Mouse (Mus musculus): Measurements from ENCODE around the gene Pcbp2.

Gene Pcbp2

DNA sequence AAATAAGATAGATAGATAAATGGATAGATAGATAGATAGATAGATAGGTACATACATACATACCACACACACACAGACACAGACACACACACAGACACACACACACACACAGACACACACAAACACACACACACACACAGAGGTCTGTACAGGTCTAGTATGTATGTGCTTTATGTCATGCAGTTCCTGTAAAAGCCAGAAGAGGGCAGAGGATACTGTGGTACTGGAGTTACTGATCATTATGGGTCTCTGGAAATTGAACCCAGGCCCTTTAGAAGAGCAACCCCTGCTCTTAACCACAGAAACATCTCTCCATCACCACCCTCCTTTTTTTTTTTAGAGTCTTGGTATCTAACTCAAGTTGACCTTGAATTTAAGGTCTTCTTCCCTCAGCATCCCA, 6.7 kb upstream of the Pcbp2 start:
- ATAC-seq (ENCODE audit: low TSS enrichment): no peak

DNA sequence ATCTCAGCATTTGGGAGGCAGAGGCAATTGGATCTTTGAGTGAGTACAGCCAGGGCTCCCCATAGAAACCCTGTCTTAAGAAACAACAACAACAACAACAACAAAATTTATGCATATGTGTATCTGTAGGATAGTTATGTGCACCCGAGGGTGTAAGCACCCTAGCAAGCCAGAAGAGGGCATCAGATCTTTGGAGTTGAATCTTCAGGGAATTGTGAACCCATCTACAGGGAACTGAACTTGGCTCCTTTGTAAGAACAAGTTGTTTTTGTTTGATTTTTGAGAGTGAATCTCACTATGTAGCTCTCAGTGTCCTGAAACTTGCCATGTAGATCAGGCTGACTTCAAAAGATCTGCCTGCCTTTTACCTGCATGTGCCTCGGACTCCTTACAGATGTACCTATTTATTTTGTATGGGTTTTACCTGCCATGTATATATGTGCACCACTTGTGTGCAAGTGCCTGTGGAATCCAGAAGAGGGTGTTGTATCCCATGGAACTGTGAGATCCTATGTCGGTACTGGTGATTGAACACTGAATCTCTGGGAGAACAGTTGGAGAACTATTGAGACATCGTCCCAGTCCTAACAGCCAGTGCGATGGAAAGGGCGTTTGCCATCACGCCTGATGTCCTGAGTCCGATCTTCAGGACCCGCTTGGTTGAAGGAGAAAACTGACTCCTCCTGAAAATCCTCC, 1.5 kb upstream of the Pcbp2 start:
- ATAC-seq (ENCODE audit: low TSS enrichment): no peak

DNA sequence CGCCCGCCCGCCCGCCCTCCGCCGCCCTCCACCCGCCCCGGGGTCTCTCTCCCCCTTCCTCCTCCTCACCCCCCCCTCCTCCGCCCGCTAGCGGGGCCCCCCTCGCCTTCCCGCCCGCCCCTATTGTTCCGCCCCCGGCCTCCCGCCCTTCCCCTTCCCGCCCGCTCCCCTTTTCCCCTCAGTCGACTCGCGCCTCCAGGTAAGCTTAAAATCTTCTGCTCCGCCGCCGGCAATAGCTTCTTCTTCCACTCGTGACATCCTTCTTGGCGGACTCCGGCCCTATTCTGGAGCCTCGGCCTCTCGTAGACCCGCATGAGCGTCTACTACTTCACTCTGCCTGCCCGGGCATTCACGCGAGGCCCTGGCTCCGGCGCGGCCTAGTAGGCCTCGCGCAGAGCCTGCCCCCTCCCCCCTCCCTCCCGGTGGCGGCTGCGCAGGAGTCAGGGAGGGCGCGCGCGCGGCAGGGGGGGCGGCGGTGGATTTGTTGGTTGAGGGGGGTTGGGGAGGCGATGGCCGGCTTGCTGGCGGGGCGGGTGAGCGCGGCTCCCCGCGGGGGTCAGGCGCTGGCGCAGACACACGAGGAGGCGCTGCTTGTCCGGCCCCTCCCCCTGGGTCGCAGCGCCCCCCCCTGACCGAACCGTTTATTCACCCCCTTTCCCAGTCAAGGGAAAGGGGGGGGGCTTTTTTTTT, 411 bp downstream of the Pcbp2 start:
- peak; percentile 58 for ATAC-seq (ENCODE audit: low TSS enrichment)

DNA sequence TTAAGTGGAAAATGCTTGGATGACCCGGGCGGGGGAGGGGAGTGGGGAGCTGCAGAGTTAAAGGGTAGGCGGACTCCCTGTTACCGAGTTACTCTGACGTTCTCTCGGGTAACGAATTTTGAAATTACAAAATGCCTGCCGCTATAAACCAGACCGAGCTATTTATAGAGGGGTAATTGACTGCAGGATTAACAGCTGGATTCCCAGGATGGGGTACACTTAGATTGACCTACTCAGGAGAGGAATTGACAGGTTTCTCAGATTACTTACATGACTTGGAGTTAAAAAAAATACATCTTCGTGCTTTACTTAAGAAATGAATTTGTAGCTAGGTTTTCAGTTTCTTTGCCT, 931 bp downstream of the Pcbp2 start:
- ATAC-seq (ENCODE audit: low TSS enrichment): 0 out of 2 replicates have a peak, but pooled peaks have one; percentile 5

DNA sequence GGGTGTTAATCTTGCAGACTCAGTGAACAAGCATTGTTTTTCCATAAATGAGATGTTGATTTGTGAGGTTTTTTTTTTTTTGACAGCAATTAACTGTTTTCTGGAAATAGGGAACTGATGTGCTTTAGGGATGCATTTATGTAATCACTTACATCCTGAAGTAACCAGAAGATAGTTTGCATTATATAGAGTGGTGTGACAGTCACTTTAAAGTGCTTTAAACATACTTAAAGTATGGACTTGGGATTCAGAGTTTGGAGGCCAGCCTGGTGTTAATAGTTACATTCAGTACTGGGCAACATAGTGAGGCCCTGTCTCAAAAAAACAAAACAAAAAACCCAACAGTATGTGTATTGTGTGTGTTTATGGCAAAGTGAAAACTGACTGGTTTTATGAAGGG, 1.4 kb downstream of the Pcbp2 start:
- ATAC-seq (ENCODE audit: low TSS enrichment): no peak

DNA sequence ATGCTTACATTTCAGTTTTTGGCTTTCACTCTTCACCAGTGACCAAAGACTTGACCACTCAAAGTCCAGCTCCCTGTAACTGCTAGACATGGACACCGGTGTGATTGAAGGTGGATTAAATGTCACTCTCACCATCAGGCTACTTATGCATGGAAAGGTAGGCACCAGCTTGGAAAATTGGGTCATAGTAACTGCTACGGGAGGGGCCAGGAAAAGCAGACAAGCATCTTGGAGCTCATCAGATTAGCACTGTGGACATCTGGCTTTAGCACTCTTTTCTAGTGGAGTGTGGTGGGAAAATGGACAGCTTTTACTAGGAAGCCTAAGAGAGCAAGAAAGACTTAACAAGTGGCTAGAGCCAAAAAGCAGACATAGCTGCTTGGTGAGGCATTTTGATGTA, 2.9 kb downstream of the Pcbp2 start:
- ATAC-seq (ENCODE audit: low TSS enrichment): no peak

DNA sequence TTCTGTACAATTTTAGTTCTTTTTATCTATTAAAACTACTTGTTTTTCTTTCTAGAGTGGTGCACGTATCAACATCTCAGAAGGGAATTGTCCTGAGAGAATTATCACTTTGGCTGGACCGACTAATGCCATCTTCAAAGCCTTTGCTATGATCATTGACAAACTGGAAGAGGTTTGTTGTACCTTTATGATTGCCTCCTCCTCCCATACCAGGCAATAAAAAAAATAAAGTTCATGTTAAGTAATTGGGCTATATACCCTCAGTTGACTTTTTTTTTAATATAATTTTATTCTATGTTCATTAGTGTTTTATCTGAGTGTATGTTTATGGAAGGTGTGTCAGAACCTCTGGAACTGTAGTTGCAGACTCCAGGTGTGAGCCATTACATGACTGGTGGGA, 4.2 kb downstream of the Pcbp2 start:
- no peak for ATAC-seq (ENCODE audit: low TSS enrichment)

DNA sequence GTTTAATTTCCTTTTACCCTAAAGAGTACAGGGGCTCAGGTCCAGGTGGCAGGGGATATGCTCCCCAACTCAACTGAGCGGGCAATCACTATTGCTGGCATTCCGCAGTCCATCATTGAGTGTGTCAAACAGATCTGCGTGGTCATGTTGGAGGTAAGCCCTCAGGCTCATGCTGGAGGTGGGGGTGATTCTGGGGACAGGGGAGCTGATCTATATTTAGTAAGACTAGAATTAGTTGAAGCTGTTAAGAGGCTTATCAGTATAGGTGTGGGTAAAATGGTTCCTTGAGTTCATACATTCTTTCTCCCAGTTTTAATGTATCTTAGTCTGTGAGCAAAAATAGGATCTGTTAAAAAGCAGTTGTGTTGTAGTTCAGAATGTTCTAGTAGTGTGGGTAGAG, 12.8 kb downstream of the Pcbp2 start:
- no peak for ATAC-seq (ENCODE audit: low TSS enrichment)

DNA sequence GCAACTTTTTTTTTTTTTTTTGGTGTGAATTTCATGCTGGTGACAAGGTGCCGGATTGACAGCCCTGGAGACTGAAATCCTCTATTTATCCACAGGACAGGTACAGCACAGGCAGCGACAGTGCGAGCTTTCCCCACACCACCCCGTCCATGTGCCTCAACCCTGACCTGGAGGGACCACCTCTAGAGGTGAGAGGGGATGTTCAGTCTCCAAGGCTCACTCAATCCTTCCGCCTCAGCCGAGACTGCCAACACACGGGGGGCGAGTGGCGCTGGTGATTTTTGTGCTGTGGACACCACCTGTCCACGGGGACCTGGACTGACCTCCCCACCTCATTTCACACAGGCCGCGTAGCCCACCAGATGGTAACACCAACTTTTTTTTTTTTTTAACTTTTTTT, 15.5 kb downstream of the Pcbp2 start:
- ATAC-seq (ENCODE audit: low TSS enrichment): no peak

DNA sequence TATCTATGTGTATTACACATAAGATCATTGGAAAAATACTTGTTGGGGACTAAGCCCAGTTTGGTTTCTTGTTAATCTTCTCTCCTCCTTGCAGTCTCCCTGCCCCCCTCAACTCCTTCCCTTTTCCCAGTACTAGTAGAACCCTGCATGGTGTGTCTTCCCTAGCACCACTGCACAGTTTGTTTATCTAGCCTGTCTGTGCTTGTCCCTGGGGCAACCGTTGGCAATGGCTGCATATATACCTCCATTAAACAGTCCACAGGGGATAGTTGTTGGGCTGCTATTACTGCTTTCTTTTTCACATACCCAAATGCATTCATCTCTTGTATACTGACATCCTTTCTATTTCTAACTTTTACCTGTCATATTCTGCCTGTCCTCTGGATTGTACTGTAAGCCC, 17.3 kb downstream of the Pcbp2 start:
- ATAC-seq (ENCODE audit: low TSS enrichment): no peak

DNA sequence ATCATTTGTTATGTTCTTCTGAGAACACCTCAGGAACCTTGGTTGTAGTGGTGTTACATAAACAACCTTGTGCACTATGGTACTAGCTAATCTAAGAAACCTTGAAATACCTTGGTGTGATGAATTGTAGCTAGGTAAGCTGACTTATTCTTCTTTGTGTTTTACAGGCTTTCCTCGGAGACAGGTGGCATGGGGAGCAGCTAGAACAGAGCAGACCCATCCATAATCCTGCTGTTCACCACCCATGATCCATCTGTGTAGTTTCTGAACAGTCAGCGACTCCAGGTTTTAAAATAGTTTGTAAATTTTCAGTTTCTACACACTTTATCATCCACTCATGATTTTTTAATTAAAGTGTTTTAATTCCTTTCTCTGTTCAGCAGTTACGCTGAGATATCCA, 28.0 kb downstream of the Pcbp2 start:
- peak; percentile 32; the same call in 1 of the 2 replicates for ATAC-seq (ENCODE audit: low TSS enrichment)

DNA sequence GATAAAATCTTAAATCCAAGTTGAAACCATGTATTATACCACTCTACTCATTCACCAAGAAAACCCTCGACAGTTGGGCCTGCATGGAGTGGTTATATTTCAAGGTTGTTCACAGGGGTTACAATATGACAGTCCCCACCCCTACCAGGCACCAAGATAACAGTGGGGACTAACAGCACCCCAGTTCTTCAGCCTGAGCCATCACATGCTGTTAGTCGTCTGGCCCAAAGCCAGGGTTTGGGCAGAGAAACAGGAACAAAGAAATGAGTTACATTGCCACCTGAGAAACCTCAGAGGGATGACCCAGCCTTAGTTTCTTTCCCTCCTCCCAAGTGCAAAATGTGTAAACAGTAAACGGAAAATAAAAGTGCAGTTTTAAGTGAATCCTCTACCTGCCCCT, 29.0 kb downstream of the Pcbp2 start:
- no peak for ATAC-seq (ENCODE audit: low TSS enrichment)

DNA sequence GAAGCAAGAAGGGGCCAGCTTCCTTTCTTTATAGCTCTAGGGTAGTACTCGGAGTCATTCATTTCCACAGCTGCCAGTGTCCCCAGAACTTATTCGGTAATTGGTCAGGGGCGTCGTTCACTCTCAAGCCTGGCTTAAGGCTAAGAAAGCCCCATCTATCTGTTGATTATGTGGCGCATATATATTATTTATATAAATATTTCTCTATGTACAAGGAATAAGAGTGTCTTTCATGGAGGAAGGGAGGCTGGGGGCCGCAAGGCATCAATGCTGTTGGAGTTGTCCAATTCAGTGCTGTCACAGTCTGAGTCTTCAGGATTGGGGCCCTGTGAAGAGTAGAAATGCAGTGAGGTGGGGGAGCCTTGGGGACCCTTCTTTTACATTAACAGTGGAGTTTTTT, 29.5 kb downstream of the Pcbp2 start:
- no peak for ATAC-seq (ENCODE audit: low TSS enrichment)

DNA sequence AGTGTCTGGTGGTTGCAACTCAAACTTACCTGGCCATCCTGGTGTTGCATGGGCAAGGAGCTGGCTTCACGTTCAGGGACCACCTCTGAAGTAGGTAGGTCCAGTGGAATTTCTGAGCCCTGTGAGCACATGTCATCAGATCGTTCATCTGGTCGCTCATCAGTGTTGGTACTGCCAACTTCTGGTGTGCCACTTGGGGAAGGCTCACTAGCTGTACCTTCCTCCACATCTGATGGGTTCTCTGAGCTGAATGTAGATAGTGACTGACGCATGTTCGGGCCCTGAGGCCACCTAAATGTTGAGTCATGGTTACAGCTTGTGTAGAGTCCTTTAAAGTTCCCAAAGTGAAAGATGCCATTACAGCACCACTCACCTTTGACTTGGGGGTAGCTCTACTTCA, 30.1 kb downstream of the Pcbp2 start:
- ATAC-seq (ENCODE audit: low TSS enrichment): no peak

DNA sequence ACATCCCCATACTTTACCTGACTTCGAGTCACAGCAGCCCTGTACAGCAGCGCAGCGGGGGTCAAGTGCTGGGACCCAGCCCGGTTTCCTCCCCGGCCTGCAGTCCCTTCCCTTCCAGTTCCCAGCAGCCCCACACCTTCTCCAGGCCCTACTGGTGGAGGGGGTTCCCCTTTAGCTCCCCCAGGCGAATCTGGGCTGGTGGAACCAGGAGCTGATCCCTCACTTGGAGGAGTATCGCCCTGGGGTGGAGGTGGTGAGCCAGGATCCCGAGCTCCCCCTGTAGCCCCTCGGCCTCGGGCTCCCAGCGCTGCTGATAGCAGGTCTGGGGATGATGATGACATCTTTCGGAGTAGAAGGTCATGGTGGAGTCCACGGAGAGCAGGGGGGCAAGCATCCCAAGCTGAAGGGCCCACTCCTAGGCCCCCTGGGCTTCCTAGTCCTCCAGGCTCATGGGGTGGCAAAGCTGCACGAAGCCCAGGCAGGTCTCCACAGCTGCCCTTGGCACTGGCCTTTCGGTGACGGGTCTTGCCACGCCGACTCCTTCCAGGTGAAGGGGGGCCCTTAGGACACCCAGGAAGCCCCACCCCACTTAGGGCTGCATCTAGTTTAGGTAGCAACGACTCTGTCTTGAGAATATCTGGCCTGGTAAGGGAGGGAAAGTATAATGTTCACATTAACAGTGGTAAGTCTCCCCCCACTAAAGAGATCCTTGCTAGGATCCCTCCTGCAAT, 30.9 kb downstream of the Pcbp2 start:
- ATAC-seq (ENCODE audit: low TSS enrichment): no peak

DNA sequence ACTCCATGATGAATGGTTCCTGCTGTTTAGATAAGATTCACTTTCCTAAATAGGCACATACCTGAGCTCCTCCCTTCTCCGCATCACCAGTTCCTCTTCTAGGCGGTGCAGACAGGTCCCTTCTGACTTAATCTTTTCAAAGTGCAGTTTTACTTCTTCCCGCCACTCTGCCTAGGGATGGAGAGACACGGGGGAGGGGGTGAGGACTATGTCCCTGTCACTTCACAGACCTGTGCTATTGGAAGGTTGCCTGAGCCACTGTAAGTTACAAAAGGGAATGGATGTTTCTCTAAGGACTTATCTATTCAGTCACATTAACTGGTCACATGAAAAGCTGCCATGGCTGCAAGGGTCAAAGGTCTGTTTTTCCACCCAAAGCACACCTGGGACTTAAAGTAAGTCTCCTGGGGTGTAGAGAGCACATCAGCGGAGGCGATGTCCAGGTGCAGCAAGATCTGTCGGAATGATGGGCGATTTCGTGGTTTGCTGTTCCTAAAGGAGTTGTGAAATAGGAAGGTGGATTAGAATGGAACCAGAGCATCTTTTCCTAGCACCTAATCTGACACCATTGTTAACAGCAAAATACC, 32.0 kb downstream of the Pcbp2 start:
- ATAC-seq (ENCODE audit: low TSS enrichment): no peak

DNA sequence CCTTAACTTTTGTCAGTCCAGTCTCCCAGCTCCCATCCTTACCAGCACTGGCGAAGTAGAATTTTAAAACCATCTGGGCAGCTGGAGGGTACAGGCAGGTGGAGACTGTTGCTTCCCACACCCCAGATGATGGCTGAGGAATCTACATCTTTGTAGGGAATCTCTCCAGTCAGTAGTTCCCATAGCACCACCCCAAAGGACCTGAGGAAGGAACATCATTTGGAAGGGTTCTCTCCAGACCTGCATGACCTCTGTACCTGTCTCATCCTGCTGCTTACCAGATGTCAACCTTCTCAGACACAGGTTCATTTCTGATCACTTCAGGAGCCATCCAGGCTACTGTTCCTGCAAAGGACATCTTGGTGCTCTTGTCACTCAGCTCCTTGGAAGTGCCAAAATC, 33.1 kb downstream of the Pcbp2 start, which contains the start of gene Gm10337:
Gene Gm10337, plus strand, starts transcription at position 276 of the 400 bp plus-strand sequence.
- ATAC-seq (ENCODE audit: low TSS enrichment): no peak

DNA sequence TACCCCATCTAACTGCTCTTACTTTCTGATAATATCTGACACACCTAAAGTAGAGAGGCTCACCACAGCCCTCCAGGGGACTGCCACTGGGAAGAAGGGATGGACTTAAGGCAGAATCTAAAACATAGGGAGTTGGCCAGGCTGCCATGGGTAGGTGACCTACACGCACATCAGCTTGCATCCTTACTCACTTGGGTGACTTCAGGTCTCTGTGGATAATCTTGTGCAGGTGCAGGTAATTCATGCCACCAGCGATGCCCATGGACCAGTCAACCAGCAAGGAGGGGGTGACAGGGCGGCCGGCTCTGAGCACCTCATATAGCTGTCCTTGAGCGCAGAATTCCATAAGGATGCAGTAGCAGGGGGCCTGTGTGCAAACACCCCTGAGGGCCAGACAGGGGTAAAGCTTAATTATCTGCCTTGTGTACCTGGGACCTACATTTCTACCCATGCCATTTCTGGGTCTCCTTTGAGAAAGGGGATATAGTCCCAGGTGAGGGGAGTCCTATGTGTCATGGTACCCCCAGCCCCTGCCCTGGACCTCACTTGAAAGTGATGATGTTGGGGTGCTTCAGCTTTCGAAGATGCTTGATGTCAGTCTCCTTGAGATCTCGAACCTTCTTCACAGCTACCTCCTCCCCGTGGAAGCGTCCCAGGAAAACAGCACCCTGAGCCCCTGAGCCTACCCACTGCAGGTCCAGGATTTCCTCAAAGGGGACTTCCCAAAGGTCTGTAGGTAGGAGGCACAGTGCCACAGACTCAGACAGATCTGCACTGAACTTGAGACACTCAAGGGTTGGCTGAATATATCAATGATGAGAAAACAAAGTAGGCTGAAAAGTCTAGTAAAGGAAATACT, 33.8 kb downstream of the Pcbp2 start:
- no peak for ATAC-seq (ENCODE audit: low TSS enrichment)

DNA sequence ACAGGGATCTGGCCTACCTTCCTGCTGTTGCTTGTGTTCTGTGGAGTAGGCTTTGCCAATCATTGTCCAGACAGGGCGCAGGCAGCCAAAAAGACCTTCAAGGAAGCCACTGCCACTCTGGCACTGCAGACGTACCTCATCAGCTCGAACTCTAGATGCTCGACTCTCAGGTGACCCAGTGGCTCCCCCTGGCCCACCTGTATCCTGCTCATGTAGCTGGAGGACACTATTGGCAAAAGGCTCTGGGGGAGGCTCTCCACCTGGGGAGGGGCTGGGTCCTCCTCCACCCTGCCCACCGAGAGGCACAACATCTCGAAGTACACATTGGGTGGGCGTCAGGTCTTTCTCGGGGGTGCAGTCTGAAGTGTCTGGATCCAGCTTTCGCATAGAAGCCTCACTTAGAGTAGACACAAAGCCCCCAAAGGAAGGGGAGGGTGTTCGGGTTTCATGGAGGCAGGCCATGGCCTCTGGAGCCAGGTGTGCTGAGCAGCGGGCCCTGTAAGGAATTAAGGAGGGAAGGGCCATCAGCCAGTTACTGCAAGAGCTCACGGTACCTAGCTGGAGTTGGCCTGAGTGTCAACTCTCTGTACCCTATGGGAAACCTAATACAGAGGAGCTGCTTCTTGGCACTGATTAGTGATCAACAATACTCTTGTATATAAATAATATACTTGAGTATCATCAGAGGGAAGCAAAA, 34.9 kb downstream of the Pcbp2 start:
- ATAC-seq (ENCODE audit: low TSS enrichment): no peak

DNA sequence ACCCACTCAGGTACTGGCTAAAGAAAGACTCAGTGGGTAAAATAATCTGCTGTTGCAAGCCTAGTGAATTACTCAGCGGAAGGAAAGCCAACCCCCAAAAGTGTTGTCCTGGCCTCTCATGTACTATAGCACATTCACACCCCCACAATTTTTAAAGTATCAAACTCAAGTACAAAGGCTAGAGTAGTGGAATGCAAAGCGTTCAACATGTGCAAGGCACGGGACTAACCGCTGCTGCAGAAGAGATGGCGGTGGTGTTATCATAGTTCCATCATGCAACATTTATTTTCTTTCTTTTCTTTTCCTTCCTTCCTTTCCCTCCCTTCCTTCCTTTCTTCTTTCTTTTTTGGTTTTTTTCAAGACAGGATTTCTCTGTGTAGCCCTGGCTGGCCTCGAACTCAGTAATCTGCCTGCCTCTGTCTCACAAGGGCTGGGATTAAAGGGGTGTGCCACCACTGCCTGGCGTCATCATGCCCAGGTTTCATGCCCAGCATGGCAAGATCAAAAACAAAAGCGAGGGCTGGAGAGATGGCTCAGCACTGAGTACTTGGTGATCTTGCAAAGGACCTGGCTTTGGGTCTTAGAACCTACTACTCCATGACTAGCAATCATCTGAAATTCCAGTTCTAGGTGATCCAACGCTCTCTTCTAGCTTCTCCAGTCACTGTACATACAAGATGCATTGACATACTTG, 35.6 kb downstream of the Pcbp2 start:
- no peak for ATAC-seq (ENCODE audit: low TSS enrichment)

DNA sequence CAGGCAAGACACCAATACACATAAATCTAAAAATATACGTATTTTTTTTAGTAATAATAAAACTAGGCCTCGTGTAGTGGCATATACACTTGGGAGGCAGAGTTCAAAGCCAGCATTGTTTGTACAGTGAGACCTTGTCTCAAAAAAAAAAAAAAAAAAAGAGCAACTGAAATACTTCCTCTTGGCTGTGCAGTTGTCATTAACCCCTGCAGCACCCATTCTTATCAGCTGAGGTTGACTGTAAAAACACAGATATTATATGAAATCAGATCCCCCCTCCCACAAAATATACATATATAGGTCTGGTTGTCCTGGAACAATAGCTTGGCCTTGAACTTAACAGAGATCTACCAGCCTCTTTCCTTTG, 36.1 kb downstream of the Pcbp2 start:
- no peak for ATAC-seq (ENCODE audit: low TSS enrichment)
